Mouse (Mus musculus) lung, postnatal 0 days (tissue): ENCODE measurements around the gene Dmrt1. TPM values are rescaled to one million over a fixed set of nuclear protein-coding genes. Genes with fewer than 3 reads are reported as not detected.

Experiments
- ATAC-seq: fragments of 200-750 bp; cut with Nextera tagmentation; 2 replicates; pipeline ENCODE4 v1.8.0; 2017; ENCODE audit warnings: moderate library complexity
- DNase-seq: peaks from one replicate; pipeline ENCODE4 v3.0.0-alpha.2; 2016; ENCODE audit warnings: low spot score
- H3K27ac ChIP-seq: fragments of 300-500 bp; sonication (generic); 2 replicates; pipeline ENCODE4 v1.5.1; 2014; ENCODE audit warnings: antibody characterized with exemption, mild to moderate bottlenecking, low read length, mixed read lengths
- H3K27me3 ChIP-seq: fragments of 300-500 bp; sonication (generic); replicated peaks from 2 replicates; pipeline ENCODE4 v1.6.1; 2014; ENCODE audit warnings: low read length, mixed read lengths; ENCODE audit not compliant: insufficient read depth
- H3K36me3 ChIP-seq: fragments of 300-500 bp; sonication (generic); 2 replicates; pipeline ENCODE4 v1.6.1; 2014; ENCODE audit warnings: low read length, mixed read lengths; ENCODE audit not compliant: insufficient read depth
- H3K4me1 ChIP-seq: fragments of 300-500 bp; sonication (generic); 2 replicates; pipeline ENCODE4 v1.6.1; 2014; ENCODE audit warnings: antibody characterized with exemption, low read depth, low read length, mixed read lengths; ENCODE audit not compliant: insufficient read depth
- H3K4me2 ChIP-seq: fragments of 300-500 bp; sonication (generic); replicated peaks from 2 replicates; pipeline ENCODE4 v1.6.1; 2014; ENCODE audit warnings: low read depth, mild to moderate bottlenecking, low read length, moderate library complexity, mixed read lengths
- H3K4me3 ChIP-seq: fragments of 300-500 bp; sonication (generic); 2 replicates; pipeline ENCODE4 v1.5.1; 2014; ENCODE audit warnings: low read depth, low read length
- H3K9ac ChIP-seq: fragments of 300-500 bp; sonication (generic); replicated peaks from 2 replicates; pipeline ENCODE4 v1.6.1; 2014; ENCODE audit warnings: low read depth, mild to moderate bottlenecking
- H3K9me3 ChIP-seq: fragments of 300-500 bp; sonication (generic); 2 replicates; pipeline ENCODE4 v1.6.1; 2016; ENCODE audit warnings: low read length, mixed read lengths
- CTCF ChIP-seq: IDR thresholded peaks from 2 replicates; pipeline ENCODE4 v1.5.1; 2016; ENCODE audit warnings: antibody characterized with exemption, mild to moderate bottlenecking
- EP300 ChIP-seq: IDR thresholded peaks from 2 replicates; pipeline ENCODE4 v1.6.1; 2016; ENCODE audit warnings: antibody characterized with exemption, mild to moderate bottlenecking, control low read depth
- WGBS: fragments of 180-500 bp; shearing (Covaris S2); extraction: QIAGEN DNeasy Blood & Tissue Kit; methylation state at CpG from one replicate; pipeline ENCODE4 v1.1.7; 2014; 5-methylcytosine and 5-hydroxymethylcytosine counted together
- polyA plus RNA-seq: library from polyadenylated mRNA; unstranded; fragments of >200 nt; fragmentation: Nextera tagmentation; extraction: Ambion mirVana; gene quantifications from 2 replicates; pipeline ENCODE4 v1.2.1, GENCODE M21; 2015

Dmrt1 gene
- polyA plus RNA-seq, 1 experiment from 2014 or later, result not detected

- no peak overlapping the region for H3K9ac ChIP-seq
- TF ChIP-seq EP300 (no peak), CTCF (no peak)
- no peaks in the 10 kb centered on the region for H3K36me3 ChIP-seq
- no peak for DNase-seq
- no peak overlapping the region for H3K4me3 ChIP-seq
- no peaks in the 10 kb centered on the region for H3K9me3 ChIP-seq
- H3K27ac ChIP-seq, result no peak overlapping the region
- WGBS, result 53% methylated on average over 5 of the region's 5 CpGs
- H3K27me3 ChIP-seq, result no peaks in the 10 kb centered on the region
- H3K4me2 ChIP-seq, result no peak overlapping the region
- no peaks in the 10 kb centered on the region for H3K4me1 ChIP-seq
- no peak for ATAC-seq
These were observed 44.9 kb downstream of the Dmrt1 start for GRCm38 (mm10) chr19:25550346-25550745.

DNA sequence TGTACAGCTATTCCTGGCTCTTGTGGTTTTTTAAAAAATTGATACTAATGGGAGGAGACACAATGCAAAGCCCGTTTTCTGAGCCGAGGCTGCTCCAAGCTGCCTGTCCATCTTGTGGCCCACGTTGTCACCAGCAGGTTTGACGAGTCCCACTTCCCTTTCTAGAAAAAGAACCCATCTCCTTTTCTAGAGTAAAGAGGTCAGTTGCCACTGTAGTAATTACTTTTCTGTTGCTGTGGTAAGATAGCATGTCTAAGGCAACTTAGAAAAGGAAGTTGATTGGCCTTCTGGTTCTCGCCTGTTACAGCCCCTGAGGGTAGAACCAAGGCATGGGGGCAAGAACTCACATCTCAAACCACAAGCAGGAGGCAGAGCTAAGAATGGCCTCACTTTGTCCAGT lies 45.6 kb downstream of the Dmrt1 start:
- 56% methylated on average over 5 of the region's 5 CpGs for WGBS

GRCm38 (mm10) chr19:25564430-25564829 lies 59.0 kb downstream of the Dmrt1 start:
- no peaks in the 10 kb centered on the region for H3K36me3 ChIP-seq
- H3K27ac ChIP-seq, result no peak overlapping the region
- TF ChIP-seq CTCF, result no peak
- ATAC-seq, result no peak
- H3K4me3 ChIP-seq, result no peak overlapping the region
- H3K4me1 ChIP-seq, result no peaks in the 10 kb centered on the region
- H3K4me2 ChIP-seq, result no peak overlapping the region
- 0 out of 2 replicates have a peak, but pooled peaks cover 7% of the 10 kb centered on the region for H3K27me3 ChIP-seq
- no peak overlapping the region for H3K9ac ChIP-seq
- no peaks in the 10 kb centered on the region for H3K9me3 ChIP-seq
- WGBS, result 63% methylated on average over 12 of the region's 12 CpGs
- DNase-seq, result no peak

More for the DNA sequence above, 45.6 kb downstream of the Dmrt1 start:
- no peaks in the 10 kb centered on the region for H3K9me3 ChIP-seq
- H3K4me3 ChIP-seq, result no peak overlapping the region
- no peaks in the 10 kb centered on the region for H3K27me3 ChIP-seq
- no peak overlapping the region for H3K27ac ChIP-seq
- H3K4me2 ChIP-seq, result no peak overlapping the region
- no peaks in the 10 kb centered on the region for H3K4me1 ChIP-seq
- H3K36me3 ChIP-seq, result no peaks in the 10 kb centered on the region
- ATAC-seq, result no peak
- TF ChIP-seq EP300, result no peak
- no peak for TF ChIP-seq CTCF
- no peak for DNase-seq
- no peak overlapping the region for H3K9ac ChIP-seq

DNA sequence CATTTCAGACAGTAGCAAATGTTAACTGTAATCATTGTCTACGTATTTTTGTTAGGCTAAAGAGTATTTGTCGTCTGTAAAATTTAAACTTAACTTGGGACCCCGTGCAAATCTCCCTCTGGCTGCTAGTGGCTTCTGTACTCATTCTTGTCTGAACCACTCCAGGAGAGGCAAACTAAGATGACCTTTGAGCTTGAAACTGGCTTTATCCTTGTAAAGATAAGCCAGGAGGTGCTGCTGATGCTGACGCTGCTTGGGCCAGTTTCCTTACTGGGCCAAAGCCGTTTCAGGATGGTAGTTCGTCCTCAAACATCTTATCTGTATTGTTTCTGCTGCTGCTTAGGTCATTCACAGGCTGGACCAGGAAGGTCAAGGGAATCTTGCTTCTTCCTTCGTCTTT lies 64.4 kb downstream of the Dmrt1 start:
- H3K9ac ChIP-seq, result no peak overlapping the region
- no peaks in the 10 kb centered on the region for H3K4me1 ChIP-seq
- H3K9me3 ChIP-seq, result no peaks in the 10 kb centered on the region
- H3K27me3 ChIP-seq, result 0 out of 2 replicates have a peak, but pooled peaks cover 9% of the 10 kb centered on the region
- H3K4me2 ChIP-seq, result no peak overlapping the region
- DNase-seq (no peak), ATAC-seq (no peak)
- no peak overlapping the region for H3K27ac ChIP-seq
- no peaks in the 10 kb centered on the region for H3K36me3 ChIP-seq
- WGBS, result 57% methylated on average over 7 of the region's 7 CpGs
- no peak for TF ChIP-seq EP300
- TF ChIP-seq CTCF, result no peak
- no peak overlapping the region for H3K4me3 ChIP-seq

DNA sequence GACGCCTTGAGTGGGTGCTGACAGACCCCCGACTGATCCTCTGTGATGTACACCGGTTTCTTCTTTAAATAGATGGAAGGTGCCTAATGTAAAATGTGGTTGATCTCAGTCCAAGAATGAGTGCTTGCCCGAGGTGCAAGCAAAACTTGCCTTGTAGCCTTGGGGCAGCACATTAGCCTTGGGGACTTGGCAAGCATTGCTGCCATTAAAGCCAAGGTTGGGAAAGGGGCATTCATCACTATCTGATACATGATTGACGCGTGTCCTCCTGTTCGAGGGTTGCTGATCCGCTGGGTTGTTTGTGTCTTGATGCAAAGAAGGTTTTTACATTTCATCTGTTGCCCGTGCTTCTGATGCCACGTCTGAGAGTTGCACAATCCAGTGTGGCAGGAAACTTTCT lies 69.0 kb downstream of the Dmrt1 start:
- peaks cover 15% of the 10 kb centered on the region; the same call in 1 of the 2 replicates for H3K27me3 ChIP-seq
- 19% methylated on average over 10 of the region's 10 CpGs for WGBS
- no peaks in the 10 kb centered on the region for H3K9me3 ChIP-seq

GRCm38 (mm10) chr19:25574981-25575814 lies 69.8 kb downstream of the Dmrt1 start:
- peak; percentile 36 for DNase-seq
- no peak overlapping the region for H3K9ac ChIP-seq

More for the DNA sequence above, 69.0 kb downstream of the Dmrt1 start:
- H3K4me2 ChIP-seq, result no peak overlapping the region
- H3K27ac ChIP-seq, result no peak overlapping the region
- DNase-seq (no peak), ATAC-seq (no peak)
- no peak overlapping the region for H3K9ac ChIP-seq
- no peak for TF ChIP-seq EP300
- TF ChIP-seq CTCF, result no peak
- H3K4me3 ChIP-seq, result no peak overlapping the region
- H3K36me3 ChIP-seq, result no peaks in the 10 kb centered on the region
- no peaks in the 10 kb centered on the region for H3K4me1 ChIP-seq

More at GRCm38 (mm10) chr19:25574981-25575814, 69.8 kb downstream of the Dmrt1 start:
- Histone ChIP-seq H3K4me3 (no peak overlapping the region), H3K4me2 (no peak overlapping the region), H3K27ac (no peak overlapping the region), H3K9me3 (no peaks in the 10 kb centered on the region), H3K27me3 (peaks cover 15% of the 10 kb centered on the region; the same call in 1 of the 2 replicates), H3K4me1 (no peaks in the 10 kb centered on the region), H3K36me3 (no peaks in the 10 kb centered on the region)
- TF ChIP-seq CTCF (no peak), EP300 (no peak)
- peak; percentile 52 for ATAC-seq
- WGBS, result 1% methylated on average over 17 of the region's 17 CpGs
